Mouse (Mus musculus) embryonic facial prominence, embryonic 11.5 days (tissue): ENCODE measurements around the gene Gm21970. TPM values are rescaled to one million over a fixed set of nuclear protein-coding genes. Genes with fewer than 3 reads are reported as not detected.

ENCODE experiments used
- ATAC-seq: fragments of 200-750 bp; cut with Nextera tagmentation; replicated peaks from 2 replicates; pipeline ENCODE4 v1.8.0; 2017; ENCODE audit warnings: low read depth; ENCODE audit not compliant: insufficient number of reproducible peaks, low FRiP score, low TSS enrichment
- DNase-seq: peaks from one replicate; pipeline ENCODE4 v3.0.0-alpha.2; 2015; ENCODE audit warnings: low spot score
- H3K27ac ChIP-seq: fragments of 300-500 bp; sonication (generic); replicated peaks from 2 replicates; pipeline ENCODE4 v1.5.1; 2014; ENCODE audit warnings: mild to moderate bottlenecking, low read depth, low read length, control low read depth
- H3K27me3 ChIP-seq: fragments of 300-500 bp; sonication (generic); 2 replicates; pipeline ENCODE4 v1.6.1; 2014; ENCODE audit warnings: mild to moderate bottlenecking, low read length, moderate library complexity, mixed read lengths; ENCODE audit not compliant: control insufficient read depth, insufficient read depth
- H3K36me3 ChIP-seq: fragments of 300-500 bp; sonication (generic); replicated peaks from 2 replicates; pipeline ENCODE4 v1.6.1; 2014; ENCODE audit warnings: low read depth, mild to moderate bottlenecking, low read length, moderate library complexity, mixed read lengths; ENCODE audit not compliant: control insufficient read depth, insufficient read depth
- H3K4me1 ChIP-seq: fragments of 300-500 bp; sonication (generic); 2 replicates; pipeline ENCODE4 v1.6.1; 2014; ENCODE audit warnings: low read length, mixed read lengths; ENCODE audit not compliant: control insufficient read depth, insufficient read depth
- H3K4me2 ChIP-seq: fragments of 300-500 bp; sonication (generic); 2 replicates; pipeline ENCODE4 v1.6.1; 2014; ENCODE audit warnings: low read depth, mild to moderate bottlenecking, control low read depth, low read length, moderate library complexity
- H3K4me3 ChIP-seq: fragments of 300-500 bp; sonication (generic); 2 replicates; pipeline ENCODE4 v1.5.1; 2014; ENCODE audit warnings: low read depth, low read length, control low read depth
- H3K9ac ChIP-seq: fragments of 300-500 bp; sonication (generic); replicated peaks from 2 replicates; pipeline ENCODE4 v1.6.1; 2014; ENCODE audit warnings: mild to moderate bottlenecking, control low read depth, low read length
- H3K9me3 ChIP-seq: fragments of 300-500 bp; sonication (generic); replicated peaks from 2 replicates; pipeline ENCODE4 v1.6.1; 2016; ENCODE audit warnings: mild to moderate bottlenecking, low read length, inconsistent platforms, mixed read lengths; ENCODE audit not compliant: control insufficient read depth
- WGBS: fragments of 180-500 bp; shearing (Covaris S2); extraction: QIAGEN DNeasy Blood & Tissue Kit; methylation state at CpG from one replicate; pipeline ENCODE4 v1.1.7; 2014; 5-methylcytosine and 5-hydroxymethylcytosine counted together
- polyA plus RNA-seq: library from polyadenylated mRNA; unstranded; fragments of >200 nt; fragmentation: Nextera tagmentation; extraction: Ambion mirVana; gene quantifications from 2 replicates; pipeline ENCODE4 v1.2.1, GENCODE M21; 2014

The Gm21970 gene
- polyA plus RNA-seq, 1 experiment from 2014 or later: not detected

- DNase-seq (no peak), ATAC-seq (no peak)
- H3K9me3 ChIP-seq: no peaks in the 10 kb centered on the region
- H3K36me3 ChIP-seq: peaks cover 2% of the 10 kb centered on the region; the same call in 1 of the 2 replicates
- H3K27me3 ChIP-seq: no peaks in the 10 kb centered on the region
- 81% methylated on average over 10 of the region's 10 CpGs for WGBS
- H3K27ac ChIP-seq: no peak overlapping the region
- no peak overlapping the region for H3K4me3 ChIP-seq
- no peak overlapping the region for H3K9ac ChIP-seq
- H3K4me2 ChIP-seq: no peak overlapping the region
- no peaks in the 10 kb centered on the region for H3K4me1 ChIP-seq
Observed at GRCm38 (mm10) chr16:91396844-91397537, 5.5 kb downstream of the Gm21970 start.

GRCm38 (mm10) chr16:91398030-91398429, 6.5 kb downstream of the Gm21970 start:
- H3K27me3 ChIP-seq: no peaks in the 10 kb centered on the region
- H3K4me1 ChIP-seq: no peaks in the 10 kb centered on the region
- no peak overlapping the region for H3K4me3 ChIP-seq
- no peak overlapping the region for H3K4me2 ChIP-seq
- WGBS: 90% methylated on average over 12 of the region's 12 CpGs
- no peak overlapping the region for H3K27ac ChIP-seq
- H3K36me3 ChIP-seq: peaks cover 2% of the 10 kb centered on the region; the same call in 1 of the 2 replicates
- DNase-seq: no peak
- ATAC-seq: no peak
- no peak overlapping the region for H3K9ac ChIP-seq
- H3K9me3 ChIP-seq: no peaks in the 10 kb centered on the region

DNA sequence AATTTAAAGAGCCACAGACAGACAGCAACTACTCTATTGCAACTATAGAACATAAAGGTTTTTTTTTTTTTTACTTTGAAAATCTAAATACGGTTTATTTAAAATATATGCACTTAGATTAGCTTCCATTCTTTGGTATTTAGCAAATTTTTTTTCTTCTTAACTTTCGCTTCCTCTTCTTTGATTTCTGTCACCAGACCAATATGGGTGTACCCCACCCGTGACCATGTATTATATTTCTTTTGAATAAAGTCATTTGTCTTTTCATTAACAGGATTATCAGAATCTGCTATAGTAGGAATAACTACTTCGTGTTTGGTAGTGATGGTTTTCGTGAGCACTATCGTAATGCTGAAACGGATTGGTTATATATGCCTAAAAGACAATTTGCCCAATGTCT, 7.4 kb downstream of the Gm21970 start:
- Histone ChIP-seq H3K36me3 (peaks cover 2% of the 10 kb centered on the region; the same call in 1 of the 2 replicates), H3K4me3 (no peak overlapping the region), H3K4me1 (no peaks in the 10 kb centered on the region), H3K27me3 (no peaks in the 10 kb centered on the region), H3K9ac (no peak overlapping the region), H3K9me3 (no peaks in the 10 kb centered on the region), H3K4me2 (no peak overlapping the region), H3K27ac (no peak overlapping the region)
- DNase-seq: no peak
- ATAC-seq: no peak
- 94% methylated on average over 7 of the region's 7 CpGs for WGBS

DNA sequence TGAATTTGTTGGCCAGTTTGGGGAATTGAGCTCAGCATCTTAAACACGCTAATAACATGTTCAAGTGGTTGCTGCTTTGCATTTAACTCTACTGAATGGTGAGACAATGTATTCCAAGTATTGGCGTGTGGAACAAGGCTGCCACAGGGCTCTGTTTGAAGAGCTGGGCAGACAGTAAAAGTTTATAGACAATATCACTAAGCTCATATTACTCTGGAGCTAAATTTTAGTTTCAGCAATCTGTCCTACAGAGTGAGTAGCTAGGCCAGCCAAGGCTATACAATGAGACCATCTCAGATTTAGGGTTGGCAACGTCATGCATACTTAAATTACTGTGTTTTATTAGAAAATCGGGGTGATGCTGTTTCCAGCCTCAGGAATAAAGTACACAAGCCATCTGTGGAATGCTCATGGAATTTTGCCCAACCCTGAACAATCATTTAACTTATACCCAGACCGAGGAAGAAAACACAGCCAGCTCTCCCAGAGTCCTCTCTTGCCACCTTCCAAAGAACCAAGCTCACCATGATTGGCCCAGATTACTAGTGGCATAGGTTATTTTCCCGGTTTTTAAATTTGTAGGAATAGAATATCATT, 10.1 kb downstream of the Gm21970 start:
- Histone ChIP-seq H3K4me2 (no peak overlapping the region), H3K4me3 (no peak overlapping the region), H3K36me3 (peaks cover 2% of the 10 kb centered on the region; the same call in 1 of the 2 replicates), H3K27me3 (no peaks in the 10 kb centered on the region), H3K4me1 (no peaks in the 10 kb centered on the region), H3K9me3 (no peaks in the 10 kb centered on the region), H3K27ac (no peak overlapping the region), H3K9ac (no peak overlapping the region)
- 83% methylated on average over 6 of the region's 6 CpGs for WGBS
- DNase-seq (no peak), ATAC-seq (no peak)

GRCm38 (mm10) chr16:91403784-91404183, 12.3 kb downstream of the Gm21970 start:
- H3K9me3 ChIP-seq: no peaks in the 10 kb centered on the region

DNA sequence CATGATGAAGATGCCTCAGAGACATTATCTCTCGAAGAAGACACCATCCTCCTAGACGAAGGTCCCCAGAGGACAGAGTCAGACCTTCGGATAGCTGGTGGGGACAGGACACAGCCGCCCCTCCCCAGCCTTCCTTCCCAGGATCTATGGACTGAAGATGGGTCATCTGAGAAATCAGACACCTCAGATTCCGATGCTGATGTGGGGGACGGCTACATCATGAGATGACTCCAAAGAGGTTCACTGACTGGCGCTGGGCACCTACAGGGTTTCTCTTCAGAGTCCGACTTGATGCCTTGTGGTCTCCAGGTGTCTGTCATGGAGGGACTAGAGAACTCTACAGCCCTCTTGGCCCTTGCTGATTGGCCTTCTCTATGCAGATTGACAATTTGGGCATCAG, 12.7 kb downstream of the Gm21970 start:
- ATAC-seq (no peak), DNase-seq (no peak)
- Histone ChIP-seq H3K36me3 (no peaks in the 10 kb centered on the region), H3K4me1 (no peaks in the 10 kb centered on the region; the same call in 1 of the 2 replicates), H3K4me2 (no peak overlapping the region), H3K27me3 (no peaks in the 10 kb centered on the region), H3K9me3 (no peaks in the 10 kb centered on the region), H3K4me3 (no peak overlapping the region), H3K9ac (no peak overlapping the region), H3K27ac (no peak overlapping the region)
- WGBS: 92% methylated on average over 8 of the region's 8 CpGs

More at GRCm38 (mm10) chr16:91403784-91404183, 12.3 kb downstream of the Gm21970 start:
- Histone ChIP-seq H3K4me1 (no peaks in the 10 kb centered on the region; the same call in 1 of the 2 replicates), H3K4me2 (no peak overlapping the region), H3K4me3 (no peak overlapping the region), H3K9ac (no peak overlapping the region), H3K36me3 (no peaks in the 10 kb centered on the region), H3K27me3 (no peaks in the 10 kb centered on the region), H3K27ac (no peak overlapping the region)
- WGBS: 86% methylated on average over 9 of the region's 9 CpGs
- no peak for ATAC-seq
- no peak for DNase-seq

DNA sequence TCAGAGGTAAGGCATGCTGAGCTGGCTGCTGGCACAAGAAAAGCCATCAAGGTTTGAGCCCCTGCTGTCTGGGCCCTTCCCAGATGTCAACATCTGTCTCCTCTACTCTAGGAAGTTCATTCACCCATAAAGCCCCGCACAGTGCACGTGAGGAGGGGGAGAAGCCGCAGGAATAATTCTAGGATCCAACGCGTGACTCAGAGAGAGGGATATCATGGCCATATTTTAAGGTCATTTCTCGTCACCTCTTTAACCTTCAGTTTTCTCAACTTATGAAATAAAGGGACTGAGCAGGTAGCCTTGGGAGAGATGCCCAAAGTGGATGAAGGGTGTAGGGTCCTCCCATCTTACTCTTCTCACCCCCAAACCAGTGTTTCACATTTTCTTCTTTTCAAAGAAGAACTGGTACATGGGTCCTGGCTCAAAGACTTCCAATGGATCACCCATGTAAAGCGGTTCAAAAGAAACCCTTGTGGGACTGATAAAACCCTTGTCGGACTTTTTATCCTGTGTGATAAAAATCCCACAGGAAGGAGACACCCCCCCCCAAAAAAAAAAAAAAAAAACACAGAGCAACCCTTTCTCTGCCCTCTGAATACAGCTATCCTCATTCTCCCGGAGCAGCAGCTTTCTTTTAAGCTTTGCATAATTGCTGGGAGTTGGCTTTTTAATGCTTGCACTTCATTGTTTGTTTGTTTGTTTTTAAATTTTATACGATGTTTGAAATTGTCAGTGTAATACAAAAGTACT, 13.5 kb downstream of the Gm21970 start:
- no peaks in the 10 kb centered on the region for H3K27me3 ChIP-seq
- no peak overlapping the region for H3K4me3 ChIP-seq
- H3K9me3 ChIP-seq: no peaks in the 10 kb centered on the region
- H3K27ac ChIP-seq: no peak overlapping the region
- no peak overlapping the region for H3K9ac ChIP-seq
- H3K4me1 ChIP-seq: no peaks in the 10 kb centered on the region; the same call in 1 of the 2 replicates
- no peaks in the 10 kb centered on the region for H3K36me3 ChIP-seq
- no peak overlapping the region for H3K4me2 ChIP-seq
- no peak for DNase-seq
- no peak for ATAC-seq
- 73% methylated on average over 10 of the region's 10 CpGs for WGBS
